Mouse (Mus musculus): Measurements from ENCODE around the gene Rtn4ip1.
"Not testable (repeated sequence)": the region's sequence is repeated elsewhere in the genome, so short reads cannot be mapped to it uniquely, and the experiment has no call there.

Rtn4ip1 gene

DNA sequence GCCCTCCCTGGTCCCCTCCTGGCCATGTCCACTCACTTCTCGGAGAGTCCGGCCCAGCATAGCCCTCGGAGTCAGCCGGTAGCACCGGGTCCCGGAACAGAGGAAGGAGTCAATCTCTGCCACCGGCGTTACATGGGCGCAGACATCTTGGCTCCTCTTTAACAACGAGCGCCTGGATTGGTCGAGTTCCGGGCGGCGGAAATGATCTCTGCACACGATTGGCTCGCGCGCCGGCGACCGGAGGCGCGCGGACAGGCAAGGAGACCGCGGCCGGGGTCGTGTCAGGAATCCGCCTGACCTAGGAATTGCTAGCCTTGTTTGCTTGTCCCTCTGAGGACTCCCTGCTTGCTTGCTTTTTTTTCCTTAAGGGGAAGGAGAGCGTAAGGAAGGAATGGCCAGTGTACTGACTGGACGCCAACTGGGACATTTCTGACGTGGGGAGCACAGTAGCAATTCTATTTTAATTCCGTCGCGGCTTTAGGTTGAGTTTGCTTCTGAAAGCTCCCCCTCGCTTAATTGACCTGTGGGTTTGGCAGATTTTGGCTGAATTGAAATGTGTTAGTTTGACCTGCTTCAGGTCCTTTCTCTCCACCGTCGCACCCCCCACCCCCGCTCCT is at the start of gene Rtn4ip1, which contains the start of gene Qrsl1:
Gene Rtn4ip1, plus strand, starts transcription at position 230 of the 617 bp plus-strand sequence.
Gene Qrsl1, minus strand, starts transcription at position 168 of the 617 bp plus-strand sequence.
- DNase-seq, result peak; percentile 93

DNA sequence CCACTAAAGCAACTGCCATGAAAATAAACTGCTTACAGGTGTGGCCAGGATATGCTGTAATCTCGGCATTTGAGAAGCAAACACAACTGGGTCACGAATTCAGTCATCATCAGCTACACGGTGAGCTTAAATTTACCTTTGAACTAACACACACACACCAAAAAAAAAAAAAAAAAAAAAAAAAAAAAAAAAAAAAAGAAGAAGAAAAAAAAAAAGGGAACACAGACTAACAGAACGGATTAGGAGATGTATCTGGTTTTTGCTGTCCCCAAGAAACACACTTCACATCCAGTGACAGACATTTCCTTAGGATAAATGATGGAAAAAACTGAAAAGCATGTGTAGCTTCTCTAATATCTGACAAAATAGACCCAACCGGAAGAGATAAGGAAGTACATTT is 49.7 kb upstream of the Rtn4ip1 start:
- DNase-seq, result no peak

DNA sequence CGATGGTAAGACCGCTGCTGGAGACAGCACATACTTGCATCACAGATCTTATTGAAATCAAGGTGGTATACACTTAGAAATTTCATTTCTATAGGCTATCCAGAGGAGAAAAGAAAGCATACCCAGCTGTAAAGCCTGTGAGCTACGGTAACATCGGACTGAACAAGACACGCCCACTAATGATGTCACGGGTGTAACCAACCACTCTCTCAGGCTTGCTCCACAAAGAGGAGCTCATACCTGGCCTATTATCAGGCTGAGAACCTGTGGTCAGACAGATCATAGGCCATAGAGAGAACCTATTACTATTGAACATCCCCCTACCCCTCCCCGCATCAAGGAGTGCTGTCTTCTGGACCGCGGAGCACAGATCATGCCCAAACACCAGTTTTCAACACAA is 45.7 kb upstream of the Rtn4ip1 start:
- no peak for DNase-seq

DNA sequence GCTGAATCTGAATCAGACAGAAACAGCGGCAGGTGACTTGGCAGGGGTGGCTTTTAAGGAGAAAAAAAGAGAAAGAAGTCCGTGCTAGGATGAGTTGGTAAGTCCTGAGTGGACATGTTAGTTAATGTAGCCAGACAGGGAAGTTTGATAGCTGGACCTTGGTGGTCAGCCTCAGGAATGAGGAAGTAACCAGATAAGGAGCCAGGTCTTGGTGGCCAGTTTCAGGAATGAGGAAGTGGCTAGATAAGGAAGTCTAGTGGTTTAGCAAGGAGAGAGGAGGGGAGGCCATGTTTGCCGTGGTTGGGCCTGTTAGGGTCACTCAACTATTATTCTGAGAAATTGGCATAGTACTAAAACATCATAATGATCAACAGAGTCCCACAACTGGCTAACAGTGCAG is 45.3 kb upstream of the Rtn4ip1 start:
- no peak for DNase-seq

DNA sequence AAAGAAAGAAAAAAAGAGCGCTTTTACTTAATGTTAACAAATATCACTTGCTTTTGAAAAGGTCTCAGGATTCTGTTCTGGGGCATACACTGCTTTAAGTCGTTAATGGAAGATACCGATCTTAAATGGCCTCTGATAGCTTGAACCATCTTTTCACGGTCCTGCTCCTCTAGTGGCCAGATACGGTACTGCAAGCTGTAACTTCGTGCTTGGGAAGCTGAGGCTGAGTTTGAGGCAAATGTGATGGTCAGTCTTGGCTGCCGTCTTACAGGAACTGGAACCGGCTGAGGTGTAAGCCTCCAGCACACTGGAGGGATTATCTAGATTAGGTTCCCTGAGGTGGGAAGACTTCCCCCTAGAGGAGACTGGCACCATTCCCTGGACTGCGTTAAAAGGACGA is 30.9 kb upstream of the Rtn4ip1 start:
- DNase-seq, result no peak

DNA sequence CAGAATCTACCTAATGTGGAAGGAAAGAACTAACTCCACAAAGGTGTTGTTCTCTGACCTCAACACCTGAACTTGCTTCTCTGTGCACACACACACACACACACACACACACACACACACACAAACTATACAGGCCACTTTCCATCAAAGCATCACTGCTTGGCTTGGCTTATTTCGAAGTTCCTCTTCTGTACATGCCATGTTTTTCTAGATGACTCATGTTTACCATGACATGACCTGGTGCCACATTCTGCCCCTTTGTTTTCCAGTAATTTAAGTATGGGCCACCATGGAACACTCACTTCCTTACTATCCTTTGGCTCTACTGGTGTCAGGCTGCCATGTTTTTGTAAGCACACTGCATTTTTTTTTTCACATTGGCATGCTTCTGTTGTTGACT is 30.1 kb upstream of the Rtn4ip1 start:
- DNase-seq, result no peak

DNA sequence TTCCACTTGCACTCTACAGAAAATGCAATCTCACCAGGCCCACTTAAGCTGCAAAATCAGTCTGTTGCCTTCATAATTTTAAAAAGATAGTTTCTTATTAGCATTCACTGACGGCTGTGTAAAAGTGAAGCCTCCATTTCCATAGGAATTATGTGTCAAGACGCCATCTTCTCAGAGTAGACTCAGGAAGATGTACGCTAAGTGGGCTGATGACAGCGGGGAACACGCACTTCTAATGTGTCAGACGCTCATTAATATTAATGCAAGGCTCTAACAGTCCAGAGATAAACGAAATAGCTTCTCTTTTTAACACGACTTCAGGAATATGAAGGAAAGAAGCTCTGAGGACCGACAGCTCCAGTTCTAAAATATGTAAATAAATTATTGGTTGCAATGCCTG is 13.9 kb upstream of the Rtn4ip1 start:
- no peak for DNase-seq

DNA sequence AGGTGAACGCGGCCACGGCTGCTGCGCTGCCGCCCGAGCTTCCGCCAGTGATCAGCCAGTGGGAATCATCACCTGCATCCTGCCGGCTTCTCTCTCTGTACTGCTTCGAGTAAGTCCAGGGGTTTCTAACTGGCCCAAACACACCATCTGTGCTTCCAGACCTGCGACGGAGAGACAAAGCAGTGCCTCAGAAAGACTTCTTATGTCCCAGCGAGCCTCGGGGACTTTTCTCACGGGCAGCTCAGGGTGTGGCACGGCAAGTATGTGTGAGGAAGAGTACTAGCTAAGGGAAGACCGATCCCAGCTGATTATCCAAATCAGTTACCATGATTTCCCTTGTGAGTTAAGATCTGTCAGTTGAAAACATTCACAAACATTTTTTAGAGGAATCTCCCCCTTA is 12.6 kb upstream of the Rtn4ip1 start:
- no peak for DNase-seq

DNA sequence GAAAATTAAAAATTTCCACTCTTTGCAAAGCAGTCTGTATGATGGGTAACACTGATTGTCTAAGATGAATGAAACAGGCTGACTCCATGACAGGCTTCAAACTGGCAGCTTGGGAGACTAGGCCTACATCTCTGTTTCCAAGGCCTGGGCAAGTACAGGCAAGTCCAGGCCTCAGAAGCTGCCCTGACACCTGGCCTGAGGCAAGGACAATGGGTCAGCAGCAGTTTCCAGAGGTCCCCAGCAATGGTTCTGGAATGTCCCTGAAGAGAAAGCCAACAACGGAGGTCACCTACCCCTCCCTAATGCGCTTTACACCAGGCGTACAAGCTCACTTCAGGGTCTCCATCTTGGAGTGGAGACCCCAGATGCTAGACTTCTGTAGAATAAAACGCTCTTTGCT is 8.6 kb upstream of the Rtn4ip1 start:
- DNase-seq, result no peak

DNA sequence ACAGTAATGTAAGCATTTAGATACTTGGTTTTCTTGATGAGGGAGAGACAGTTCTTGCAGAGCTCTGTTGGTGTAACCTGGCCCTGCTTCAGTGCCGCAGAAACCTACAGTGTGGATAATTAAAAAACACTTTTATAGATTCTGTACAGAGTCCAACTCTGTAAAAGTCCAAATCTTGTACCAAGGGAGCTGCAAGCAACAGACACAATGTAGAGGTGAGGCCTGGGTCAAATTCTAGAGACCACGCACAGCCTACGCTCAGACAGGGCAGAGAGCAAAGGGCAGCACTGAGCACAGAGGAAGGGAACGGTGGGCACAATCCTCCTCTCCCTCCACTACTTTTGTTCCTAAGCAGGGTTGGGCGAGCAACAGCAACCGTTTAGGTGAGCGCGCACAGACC is 5.5 kb upstream of the Rtn4ip1 start:
- DNase-seq, result no peak

DNA sequence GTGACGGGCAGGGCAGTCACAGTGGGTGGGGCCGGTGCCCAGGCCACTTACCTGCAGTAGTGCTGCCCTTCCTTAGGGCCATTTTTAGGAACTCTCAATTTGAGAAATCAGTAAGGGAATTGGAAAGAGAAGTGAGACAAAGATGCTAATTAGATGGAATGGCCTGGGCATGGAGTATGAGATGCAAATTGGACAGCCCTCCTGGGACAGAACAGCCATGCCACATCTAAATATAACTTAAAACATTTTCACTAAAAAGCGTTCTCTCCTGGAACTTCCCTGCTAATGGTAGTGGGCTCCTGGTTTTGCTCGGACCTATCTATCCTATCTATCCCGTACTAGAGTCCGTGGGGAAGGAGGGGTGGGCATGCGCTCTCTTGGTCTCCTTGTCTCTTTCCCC is 3.3 kb upstream of the Rtn4ip1 start:
- DNase-seq, result no peak

DNA sequence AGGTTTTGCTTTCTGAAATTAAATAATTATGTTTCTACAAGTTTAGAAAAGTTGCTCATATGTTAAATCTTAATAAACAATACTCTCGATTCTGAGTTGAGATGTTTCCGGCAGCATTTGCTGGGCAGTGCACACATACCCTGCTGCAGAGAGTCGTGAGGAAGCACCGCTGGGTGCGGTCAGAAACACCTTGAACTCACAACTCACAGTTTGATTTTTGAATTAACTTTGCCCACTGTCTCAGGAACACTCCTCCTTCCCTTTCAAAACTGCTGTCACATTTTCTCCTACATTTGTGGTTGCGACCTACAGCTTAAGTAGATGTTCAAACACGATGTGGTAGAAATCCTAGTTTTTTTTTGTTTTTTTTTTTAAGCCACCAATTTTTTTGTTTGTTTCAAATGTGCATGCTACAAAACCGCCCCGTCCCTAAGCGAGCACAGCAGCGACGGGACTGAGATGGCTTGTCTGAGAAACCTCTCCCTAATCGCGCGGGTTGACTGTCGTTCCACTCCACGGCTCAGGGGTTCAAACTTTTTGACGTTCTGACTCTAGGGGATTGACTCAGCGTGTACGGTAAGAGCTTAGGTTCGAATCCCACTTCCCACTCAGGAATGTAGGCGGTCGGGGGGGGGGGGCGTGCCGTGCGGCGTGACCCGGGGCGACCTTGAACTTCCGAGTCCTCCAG is 580 bp upstream of the Rtn4ip1 start:
- DNase-seq, result no peak

DNA sequence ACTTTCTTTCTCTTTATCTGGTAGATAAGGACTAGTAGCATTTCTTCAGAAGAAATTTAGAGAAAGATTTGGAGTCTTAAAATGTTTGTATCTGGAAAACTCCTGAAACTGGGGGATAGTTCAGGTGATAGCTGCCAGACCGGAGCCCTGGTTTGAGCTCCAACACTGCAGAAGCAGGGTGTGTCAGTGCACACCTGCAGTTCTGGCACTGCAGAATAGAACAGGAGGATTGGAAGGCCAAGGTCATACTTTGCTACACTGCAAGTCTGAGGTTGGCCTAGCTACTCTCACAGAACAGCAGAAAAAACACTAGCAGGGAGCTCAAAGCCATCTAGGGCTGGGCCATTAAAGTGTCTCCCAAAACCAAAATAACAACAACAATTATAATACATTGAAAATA is 3.0 kb downstream of the Rtn4ip1 start:
- no peak for DNase-seq

DNA sequence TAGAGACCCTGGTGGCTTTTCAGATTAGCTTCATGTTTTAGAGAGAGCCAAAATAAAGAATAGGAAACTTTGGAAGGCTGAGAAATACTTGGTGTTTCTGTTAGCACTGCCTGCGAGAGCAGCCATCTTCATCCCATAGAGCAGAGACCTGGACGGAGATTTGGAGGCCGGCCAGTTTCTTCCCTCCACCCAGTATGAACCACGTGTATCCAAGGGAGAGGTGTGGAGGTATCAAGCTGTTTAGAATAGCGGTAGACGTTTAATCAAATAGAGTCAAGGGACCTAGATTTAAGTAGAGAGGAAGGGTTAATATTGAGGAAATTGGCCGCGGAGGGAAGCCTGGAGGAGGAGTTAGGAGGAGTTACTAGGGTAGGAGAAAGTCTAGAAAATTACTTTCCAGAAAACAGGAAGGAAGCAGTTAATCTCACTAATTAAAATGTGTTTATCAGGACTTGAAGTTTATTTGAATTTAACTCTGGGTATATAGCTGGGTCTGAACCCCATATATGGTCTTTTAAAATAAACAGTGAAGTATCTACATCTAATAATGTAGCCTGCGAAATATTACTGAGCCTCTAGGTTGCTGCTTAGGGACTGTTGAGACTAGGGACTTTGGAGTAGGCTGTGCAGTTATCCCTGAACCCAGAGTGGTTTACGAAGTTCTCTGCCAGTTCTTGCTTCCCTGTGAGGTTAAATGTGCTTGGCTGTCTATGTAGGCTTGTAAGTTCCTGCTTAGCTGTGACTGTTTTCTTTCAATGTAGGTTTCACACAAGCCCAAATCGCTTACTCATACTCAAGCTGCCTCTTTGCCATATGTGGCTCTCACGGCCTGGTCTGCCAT is 8.6 kb downstream of the Rtn4ip1 start:
- no peak for DNase-seq

DNA sequence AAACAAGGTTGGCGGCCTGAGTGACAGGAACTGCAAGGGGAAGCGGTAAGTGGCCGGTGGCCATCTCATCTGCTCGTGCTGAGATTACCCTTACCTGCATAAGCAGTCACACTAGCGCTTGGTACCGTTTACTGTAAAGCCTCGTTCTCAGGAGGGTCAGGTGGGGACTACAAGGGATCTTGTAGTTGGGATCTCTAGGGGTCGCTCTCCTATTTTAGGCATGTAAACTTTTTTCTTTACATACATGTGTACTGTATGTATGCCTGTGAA is 9.2 kb downstream of the Rtn4ip1 start:
- no peak for DNase-seq

DNA sequence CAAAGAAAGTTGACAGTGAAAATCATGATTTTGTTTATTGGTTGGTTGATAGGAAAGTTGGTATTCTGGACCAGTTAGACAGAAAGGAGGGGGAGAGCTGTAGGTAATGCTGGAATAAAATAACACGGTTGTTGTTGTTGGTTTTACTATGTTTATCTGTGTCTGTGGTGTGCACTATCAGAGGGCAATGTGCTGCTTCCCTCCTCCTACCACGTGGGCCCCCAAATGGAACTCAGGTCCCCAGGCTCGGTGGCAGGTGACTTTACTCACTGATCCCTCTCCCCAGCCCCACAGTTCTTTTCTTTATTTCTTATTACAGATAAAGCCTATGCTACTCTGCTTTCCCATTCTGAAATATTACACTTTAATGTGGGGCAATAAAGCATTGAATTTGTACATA is 10.6 kb downstream of the Rtn4ip1 start:
- no peak for DNase-seq

DNA sequence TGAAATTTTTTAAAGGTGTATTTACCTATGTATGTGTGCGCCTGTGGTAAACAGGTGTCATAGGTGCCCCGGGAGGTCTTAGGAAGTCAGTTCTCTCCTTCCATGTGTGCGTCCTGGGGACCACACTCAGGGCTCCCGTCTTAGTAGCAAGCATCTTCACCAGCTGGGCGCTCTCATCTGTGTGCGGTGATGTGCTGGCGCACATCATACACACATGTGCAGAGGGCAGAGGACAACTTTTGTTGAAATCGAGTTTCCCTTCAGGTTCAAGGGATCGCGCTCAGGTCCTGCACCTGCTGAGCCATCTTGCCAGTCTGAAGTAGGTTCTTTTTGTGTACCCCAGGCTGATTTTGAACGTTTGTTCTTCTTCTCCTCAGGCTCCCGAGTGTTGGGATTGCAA is 14.6 kb downstream of the Rtn4ip1 start:
- no peak for DNase-seq

DNA sequence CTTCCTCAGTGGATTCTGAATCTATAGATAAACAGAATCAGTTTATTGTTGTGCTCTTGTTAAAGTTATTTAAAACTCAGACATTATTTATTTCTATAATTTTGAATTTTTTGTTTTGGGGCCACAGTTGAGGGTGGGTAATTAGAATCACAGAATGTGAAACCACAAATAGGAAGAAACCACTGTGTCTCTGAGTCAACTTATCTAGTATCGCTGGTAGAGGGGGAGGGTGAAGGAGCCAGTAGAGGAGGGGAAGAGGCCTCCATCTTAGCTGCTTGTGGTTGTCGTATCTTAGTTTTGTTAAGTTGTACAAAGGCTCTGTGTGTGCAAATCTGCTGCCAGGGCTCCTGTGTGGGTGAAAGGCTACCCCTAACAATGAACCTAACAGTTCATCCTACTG is 15.1 kb downstream of the Rtn4ip1 start:
- no peak for DNase-seq

DNA sequence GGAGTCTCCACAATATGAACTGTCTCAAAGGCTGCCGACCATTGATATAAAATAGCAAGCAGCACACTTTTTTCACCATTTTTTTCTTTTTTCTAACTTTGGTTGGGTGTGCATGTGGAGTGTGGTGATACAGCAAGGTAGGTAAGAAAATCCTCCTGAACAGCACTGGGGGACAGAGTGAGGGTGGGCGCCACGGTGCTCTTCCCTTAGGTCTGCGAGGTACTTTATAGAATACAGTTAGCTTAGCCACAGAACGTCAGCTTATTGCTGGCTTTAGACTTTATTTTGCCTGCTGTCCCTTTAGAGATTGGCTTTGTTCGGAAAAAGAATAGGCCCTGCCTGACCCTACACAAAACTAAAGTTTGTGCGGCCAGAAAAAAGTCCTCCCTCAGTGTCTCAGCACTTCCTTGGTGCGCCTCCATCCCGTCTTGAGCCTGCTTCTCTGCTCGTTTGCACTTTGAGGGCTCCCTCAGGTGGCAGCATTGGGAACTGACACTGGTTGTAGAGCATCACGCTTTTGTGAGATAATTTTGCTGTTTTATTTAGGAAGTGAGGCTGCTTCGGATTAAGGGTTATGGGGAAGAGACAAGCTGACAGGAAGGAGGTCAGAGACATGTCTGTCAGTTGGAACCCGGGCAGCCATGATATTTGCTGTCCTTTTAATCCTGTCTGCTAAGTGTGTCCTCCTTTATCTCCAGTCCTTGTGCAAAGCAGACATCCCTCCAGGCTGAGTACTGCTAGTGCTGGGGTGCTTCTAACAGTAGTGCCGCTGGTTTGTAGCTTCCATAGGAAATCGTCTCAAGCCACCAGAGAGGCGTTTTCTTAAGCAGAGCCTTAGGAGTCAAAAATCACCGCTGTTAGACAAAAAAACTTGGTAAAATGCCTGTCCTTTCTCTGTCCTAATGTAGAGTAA is 17.3 kb downstream of the Rtn4ip1 start:
- DNase-seq, result peak; percentile 57

DNA sequence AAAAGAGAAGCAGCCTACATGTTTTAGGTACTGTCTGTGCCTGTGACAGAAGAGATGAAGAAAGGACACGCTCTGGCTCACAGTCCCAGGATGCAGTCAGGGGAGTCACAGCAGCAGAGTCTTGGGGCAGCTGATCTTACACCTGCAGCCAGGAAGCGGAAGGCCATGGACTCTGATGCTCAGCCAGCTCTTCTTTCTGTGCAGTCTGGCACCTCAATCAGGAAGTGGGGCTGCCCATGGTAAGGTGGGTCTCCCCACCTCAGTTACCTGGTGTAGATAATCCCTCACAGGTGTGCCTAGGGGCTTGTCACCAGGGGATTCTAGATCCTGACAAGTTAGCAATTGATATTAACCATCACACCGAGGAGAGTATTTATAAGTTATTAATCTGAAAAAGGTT is 21.5 kb downstream of the Rtn4ip1 start:
- no peak for DNase-seq

DNA sequence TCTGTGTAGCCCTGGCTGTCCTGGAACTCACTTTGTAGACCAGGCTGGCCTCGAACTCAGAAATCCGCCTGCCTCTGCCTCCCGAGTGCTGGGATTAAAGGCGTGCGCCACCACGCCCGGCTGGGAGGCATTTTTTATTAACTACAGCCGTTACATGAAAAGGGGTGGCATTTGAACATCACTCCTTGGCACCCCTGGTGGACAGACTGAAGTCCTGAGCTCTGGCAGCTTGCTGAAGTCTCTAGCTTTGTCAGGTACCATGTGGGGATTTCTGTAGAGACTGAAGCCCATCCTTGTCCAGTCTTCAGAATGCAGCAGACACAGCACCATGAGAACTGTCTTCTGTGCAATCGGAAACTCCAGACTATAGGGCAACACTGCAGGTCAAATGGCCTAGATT is 24.2 kb downstream of the Rtn4ip1 start:
- DNase-seq, result not testable (repeated sequence)

DNA sequence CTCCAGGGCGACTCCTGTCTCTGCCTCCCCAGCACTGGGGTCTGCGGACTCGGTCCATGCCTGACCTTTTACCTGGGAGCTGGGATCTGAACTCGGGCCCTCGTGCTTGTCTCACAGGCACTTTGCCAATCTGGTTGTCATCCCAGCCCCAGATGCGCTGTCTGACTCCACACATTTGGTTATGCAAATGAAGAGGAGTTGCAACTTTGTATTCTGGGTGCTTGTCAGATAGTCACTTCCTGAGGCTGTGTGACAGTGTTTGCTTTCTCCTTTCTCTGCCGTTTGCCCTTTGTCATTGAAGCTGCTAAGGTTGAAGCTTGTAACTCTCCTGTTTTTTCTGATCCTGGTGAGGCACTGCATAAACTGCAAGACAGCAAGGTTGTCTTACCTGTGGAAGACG is 26.1 kb downstream of the Rtn4ip1 start:
- DNase-seq, result no peak

DNA sequence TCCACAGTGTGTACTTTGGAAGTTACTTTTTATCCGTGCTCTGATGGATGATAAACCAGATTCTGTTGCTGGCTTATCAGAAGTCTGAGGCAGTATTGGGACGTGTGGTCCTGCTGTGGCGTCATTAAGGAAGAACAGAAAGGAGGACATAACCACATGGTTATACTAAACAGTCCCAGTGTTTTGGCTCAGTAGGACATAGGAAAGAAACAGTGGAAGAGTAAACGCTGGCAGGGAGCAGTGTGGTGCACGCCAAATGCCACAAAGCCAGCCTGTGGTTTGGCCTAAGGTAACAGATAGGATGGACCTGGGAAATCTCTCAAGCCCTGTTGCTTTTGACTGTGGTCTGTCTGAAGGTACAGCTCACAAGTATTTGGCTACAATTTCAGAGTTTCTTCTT is 27.0 kb downstream of the Rtn4ip1 start:
- no peak for DNase-seq

All from kidney, adult 11 months (tissue).